Mouse (Mus musculus): ENCODE measurements around the gene Gm8094.
"Not testable (repeated sequence)": the region's sequence is repeated elsewhere in the genome, so short reads cannot be mapped to it uniquely, and the experiment has no call there.

Gm8094 gene

DNA sequence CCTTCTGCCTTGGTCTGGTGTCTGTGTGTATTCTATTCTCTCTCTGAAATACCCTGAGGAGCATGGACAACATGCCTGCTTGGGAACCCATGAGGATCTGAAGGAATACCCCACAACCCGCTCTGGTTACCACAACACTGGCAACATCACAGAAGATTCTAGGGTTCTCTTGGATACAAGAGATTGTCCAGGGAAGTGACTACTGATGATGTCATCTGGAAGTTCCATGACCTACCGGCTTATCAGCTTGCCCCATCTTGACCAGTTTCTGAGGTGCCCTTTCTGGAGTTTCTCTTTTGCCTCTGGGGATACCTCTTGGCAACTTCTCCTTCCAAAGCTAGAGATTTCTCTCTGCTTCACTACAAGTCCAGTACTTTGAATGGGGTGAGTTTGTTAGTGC, at the start of gene Gm8094:
Gene Gm8094, minus strand, starts transcription at position 101 of the 400 bp plus-strand sequence.
- not testable (repeated sequence) for DNase-seq

DNA sequence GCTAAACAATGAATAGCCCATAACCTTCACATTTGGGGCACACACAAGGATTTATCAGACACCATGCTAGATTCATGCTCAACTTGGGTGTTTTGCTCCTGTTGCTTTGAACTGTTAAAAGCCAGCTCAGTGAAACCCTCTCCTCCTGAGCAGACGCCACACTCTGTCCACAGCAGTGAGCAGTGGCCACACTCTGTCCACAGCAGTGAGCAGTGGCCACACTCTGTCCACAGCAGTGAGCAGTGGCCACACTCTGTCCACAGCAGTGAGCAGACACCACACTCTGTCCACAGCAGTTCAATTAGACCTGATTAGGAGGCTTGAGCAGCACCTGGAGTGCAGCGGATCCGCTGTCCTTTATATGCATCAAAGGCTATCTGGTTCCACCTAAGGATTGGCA, 43.2 kb upstream of the Gm8094 start:
- DNase-seq = not testable (repeated sequence)

DNA sequence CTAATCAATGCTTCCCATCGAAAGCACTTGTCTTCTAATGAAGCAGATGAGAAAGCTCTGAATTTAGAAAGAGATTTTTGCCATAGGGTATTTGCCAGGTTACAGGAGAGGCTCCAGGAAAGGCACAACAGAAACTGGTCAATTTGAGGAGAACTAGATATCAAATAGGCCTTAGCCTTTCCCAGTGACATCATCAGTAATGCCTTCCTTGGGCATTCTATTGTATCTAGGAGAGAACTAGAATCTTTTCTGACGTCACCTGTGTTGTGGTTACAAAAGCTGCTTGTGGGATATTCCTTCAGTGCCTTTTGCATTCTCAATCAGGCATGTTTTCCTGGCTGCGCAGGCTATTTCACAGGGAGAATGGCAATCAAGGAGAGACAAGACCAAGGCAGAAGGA, 23.9 kb upstream of the Gm8094 start, which contains the start of gene Gm8104:
Gene Gm8104, plus strand, starts transcription at position 301 of the 400 bp plus-strand sequence.
- DNase-seq = not testable (repeated sequence)

DNA sequence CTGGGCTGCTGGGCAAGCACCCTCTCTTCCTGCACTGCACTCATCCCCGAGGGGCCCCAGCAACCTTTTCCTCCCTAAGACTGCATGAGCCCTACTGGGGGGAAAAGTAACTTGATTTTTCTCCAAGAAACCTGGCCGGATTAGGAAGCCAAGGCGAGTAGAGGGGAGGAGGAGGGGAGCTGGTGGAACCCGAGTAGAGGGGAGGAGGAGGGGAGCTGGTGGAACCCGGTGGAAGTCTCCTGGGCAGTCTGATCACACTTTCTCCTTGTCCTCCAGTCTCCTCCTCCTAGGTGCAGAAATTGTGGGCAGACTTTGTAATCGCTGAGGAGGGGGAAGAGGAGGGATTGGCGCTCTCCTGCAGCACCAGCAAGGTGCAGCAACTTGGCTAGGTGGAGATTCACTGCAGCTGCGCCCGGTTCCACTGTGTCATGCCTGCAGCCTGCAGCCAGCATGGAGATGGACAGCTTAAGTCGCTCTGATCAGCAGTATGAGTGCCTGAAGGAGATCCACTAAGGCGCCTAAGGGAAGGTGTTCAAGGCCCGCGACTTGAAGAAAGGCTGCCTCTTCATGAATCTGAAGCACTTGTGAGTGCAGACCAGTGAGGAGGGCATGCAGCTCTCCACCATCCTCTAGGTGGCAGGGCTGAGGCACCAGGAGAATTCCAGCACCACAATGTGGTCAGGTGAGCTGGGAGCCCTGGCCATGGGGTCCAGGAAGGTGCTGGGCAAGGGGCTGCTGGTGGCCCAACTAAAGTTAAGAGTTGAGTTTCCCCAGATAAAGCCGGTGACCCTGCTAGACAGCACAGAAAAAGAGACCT, 12.9 kb upstream of the Gm8094 start:
- DNase-seq = not testable (repeated sequence)

DNA sequence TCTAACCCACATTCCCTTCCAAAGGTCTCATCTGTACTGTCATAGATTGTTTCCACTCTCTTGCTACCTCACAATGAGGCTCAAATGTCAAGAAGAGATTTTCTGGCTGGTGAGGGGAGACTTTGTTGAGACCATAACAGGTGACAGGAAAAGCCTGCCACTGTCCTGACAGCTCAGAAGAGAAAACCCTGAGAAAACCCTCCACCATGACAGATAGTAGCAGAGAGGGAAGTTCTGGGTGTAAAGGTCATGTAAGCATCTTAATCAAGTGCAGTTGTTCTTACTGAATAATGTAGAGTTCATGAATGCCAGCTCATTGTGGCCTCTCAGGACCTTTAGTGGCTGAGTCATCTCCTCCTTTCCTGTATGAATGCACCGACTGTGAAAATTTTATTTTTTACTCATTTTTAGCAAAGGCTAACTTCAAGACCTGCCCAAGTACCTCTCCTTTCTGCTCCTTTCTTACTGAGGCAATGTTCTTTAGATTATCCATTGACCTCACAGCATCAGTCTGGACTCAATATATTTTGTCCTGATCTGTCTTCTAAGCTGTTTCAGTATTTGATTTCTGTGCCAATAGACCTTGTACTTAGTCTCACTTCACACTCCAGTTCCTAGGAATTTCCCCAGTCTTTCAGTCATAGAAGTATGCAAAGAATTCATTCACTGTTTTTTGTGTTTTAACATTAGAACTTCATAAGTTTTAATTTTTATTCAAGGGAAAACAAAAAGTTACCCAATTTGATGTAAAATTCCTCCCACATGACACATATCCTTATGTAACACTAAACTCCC, 8.7 kb upstream of the Gm8094 start:
- not testable (repeated sequence) for DNase-seq

DNA sequence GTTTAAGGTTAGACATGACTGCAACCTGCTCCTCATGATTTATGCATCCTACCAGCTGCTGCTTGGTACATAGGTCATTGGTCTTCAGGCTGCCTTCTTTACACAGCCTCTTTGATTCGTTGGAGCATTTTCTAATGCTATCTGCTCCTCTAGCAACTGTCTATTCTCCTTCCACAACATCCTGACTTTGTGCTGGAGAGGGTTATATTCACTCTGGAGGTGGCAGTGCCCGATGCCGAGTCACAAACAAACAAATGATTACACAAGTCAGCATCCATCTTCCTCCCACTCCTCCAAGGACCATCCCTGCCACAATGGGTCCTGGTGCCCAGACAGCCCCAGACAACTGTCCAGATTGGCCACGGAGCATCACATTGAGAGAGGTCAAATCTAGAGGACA, 16.3 kb downstream of the Gm8094 start:
- DNase-seq = not testable (repeated sequence)

GRCm38 (mm10) chr14:43058063-43058462, 18.4 kb downstream of the Gm8094 start:
- DNase-seq = not testable (repeated sequence)
